Mouse (Mus musculus) cerebral cortex, adult 2 months (tissue): Measurements from ENCODE around the gene Olfml3.

Experiments used
- WGBS: fragments of 180-500 bp; shearing (Covaris S2); methylation state at CpG from one replicate; pipeline ENCODE4 v1.1.7; 2018; 5-methylcytosine and 5-hydroxymethylcytosine counted together

The Olfml3 gene

GRCm38 (mm10) chr3:103740342-103740741 lies 2.5 kb upstream of the Olfml3 start:
- WGBS = 72% methylated on average over 5 of the region's 5 CpGs

- WGBS = 85% methylated on average over 1 of the region's 1 CpGs
These were observed 1.5 kb upstream of the Olfml3 start, which contains the start of gene Gm10964 for GRCm38 (mm10) chr3:103739329-103739728. TSS of gene Gm10964 (plus strand) at chr3:103739366.

GRCm38 (mm10) chr3:103737061-103737754 lies 593 bp downstream of the Olfml3 start:
- WGBS = 47% methylated on average over 16 of the region's 16 CpGs

GRCm38 (mm10) chr3:103735776-103736600 lies 1.8 kb downstream of the Olfml3 start:
- WGBS = 88% methylated on average over 28 of the region's 28 CpGs

GRCm38 (mm10) chr3:103734696-103735519 lies 2.9 kb downstream of the Olfml3 start:
- WGBS = 48% methylated on average over 11 of the region's 11 CpGs

GRCm38 (mm10) chr3:103733799-103734695 lies 3.8 kb downstream of the Olfml3 start:
- WGBS = 22% methylated on average over 19 of the region's 19 CpGs

GRCm38 (mm10) chr3:103733176-103733575 lies 4.6 kb downstream of the Olfml3 start:
- 40% methylated on average over 2 of the region's 2 CpGs for WGBS

- 85% methylated on average over 3 of the region's 3 CpGs for WGBS
These were observed 5.7 kb downstream of the Olfml3 start for GRCm38 (mm10) chr3:103732116-103732515.

GRCm38 (mm10) chr3:103729850-103730249 lies 8.0 kb downstream of the Olfml3 start:
- WGBS = 97% methylated on average over 9 of the region's 9 CpGs

GRCm38 (mm10) chr3:103727813-103728326 lies 9.9 kb downstream of the Olfml3 start:
- 68% methylated on average over 2 of the region's 2 CpGs for WGBS

GRCm38 (mm10) chr3:103726642-103727041 lies 11.2 kb downstream of the Olfml3 start:
- 74% methylated on average over 3 of the region's 3 CpGs for WGBS

- WGBS = 50% methylated on average over 3 of the region's 3 CpGs
These were observed 13.7 kb downstream of the Olfml3 start for GRCm38 (mm10) chr3:103724137-103724536.

GRCm38 (mm10) chr3:103718728-103719127 lies 19.1 kb downstream of the Olfml3 start:
- WGBS = 86% methylated on average over 4 of the region's 4 CpGs

GRCm38 (mm10) chr3:103716774-103717760 lies 20.7 kb downstream of the Olfml3 start:
- WGBS = 55% methylated on average over 15 of the region's 15 CpGs

- WGBS = 41% methylated on average over 11 of the region's 11 CpGs
These were observed 21.8 kb downstream of the Olfml3 start for GRCm38 (mm10) chr3:103715762-103716693.

- 83% methylated on average over 8 of the region's 8 CpGs for WGBS
These were observed 22.9 kb downstream of the Olfml3 start for GRCm38 (mm10) chr3:103714942-103715341.

- 84% methylated on average over 7 of the region's 7 CpGs for WGBS
These were observed 23.4 kb downstream of the Olfml3 start for GRCm38 (mm10) chr3:103714236-103714875.

- WGBS = 96% methylated on average over 4 of the region's 4 CpGs
These were observed 25.6 kb downstream of the Olfml3 start for GRCm38 (mm10) chr3:103712196-103712595.
